Mouse (Mus musculus): ENCODE measurements around the gene Nav2. TPM values are rescaled to one million over a fixed set of nuclear protein-coding genes. Genes with fewer than 3 reads are reported as not detected.
A peak's percentile ranks its signal among the peaks of the same experiment; 100 is the strongest.

The Nav2 gene
- polyA plus RNA-seq, 1 experiment from 2014 or later = 25.8 TPM

DNA sequence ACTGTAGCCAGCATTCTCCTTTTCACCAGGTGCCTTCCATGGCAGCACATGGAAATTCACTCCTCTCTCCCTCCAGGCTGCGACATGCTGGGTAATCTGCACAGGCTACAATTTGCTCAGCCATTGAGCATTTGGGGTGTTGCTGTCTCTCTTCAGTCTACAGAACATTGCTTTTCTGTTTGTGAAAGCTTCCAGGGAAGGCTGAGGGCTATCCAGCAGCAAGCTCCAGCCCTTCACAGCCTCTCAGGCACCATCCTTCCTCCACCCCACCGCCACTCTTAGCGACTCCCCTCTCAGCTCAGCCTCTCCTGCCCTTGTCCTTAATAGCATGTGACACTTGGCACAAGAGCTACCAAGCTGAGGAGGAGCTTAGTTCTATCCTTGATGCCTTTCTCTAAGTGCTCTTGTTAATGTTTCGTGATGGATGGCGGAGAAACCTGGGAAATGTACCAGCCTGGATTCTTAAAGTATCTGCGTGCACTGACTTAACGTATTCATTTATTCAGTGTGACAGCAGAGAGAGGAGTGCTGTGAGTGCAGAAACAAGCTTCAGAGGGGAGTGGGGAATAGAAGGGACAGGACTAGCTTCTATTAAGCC, 282.7 kb downstream of the Nav2 start:
- Histone ChIP-seq H3K36me3 (no peaks in the 10 kb centered on the region), H3K4me2 (replicated peaks) (no peak overlapping the region), H3K4me3 (no peak overlapping the region), H3K27ac (peak overlapping the region; percentile 71), H3K9ac (no peak overlapping the region), H3K4me1 (peaks cover 44% of the 10 kb centered on the region), H3K27me3 (no peaks in the 10 kb centered on the region), H3K9me3 (replicated peaks) (no peaks in the 10 kb centered on the region)
- peak; percentile 61 for ATAC-seq (ENCODE audit: low FRiP score)
- WGBS = 50% methylated on average over 7 of the region's 7 CpGs

DNA sequence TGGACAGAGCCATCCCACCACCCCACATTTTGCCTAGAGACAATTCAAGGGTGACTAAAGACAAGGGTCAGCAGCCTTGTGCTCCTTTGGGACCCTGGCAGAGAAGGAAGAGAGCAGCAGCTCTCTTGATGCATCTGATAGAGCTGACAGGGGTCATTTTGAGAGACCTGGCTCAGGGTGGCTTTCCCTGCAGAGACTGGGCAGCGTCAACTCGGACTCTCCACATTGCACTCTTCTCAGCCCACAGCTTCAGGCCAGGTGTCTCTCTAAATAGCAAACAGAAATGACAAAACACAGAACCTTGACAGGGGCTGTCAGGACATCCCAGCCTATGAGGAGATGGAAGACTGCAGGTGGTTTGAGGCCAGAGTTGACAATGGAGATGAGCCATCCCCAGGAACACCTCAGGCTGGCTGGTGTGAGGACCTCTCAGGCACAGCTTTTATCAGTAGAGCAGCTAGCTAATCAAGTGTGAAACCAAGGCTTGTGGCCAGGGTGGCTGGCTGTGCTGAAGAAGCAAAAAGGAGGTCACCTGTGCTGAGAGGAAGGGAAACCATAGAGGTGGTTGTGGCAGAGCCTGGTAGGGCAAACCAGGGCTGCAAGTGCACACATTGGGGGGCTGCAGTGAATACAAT, 283.7 kb downstream of the Nav2 start:
- H3K9ac ChIP-seq = no peak overlapping the region
- H3K27ac ChIP-seq = no peak overlapping the region
- no peaks in the 10 kb centered on the region for H3K27me3 ChIP-seq
- H3K9me3 ChIP-seq (replicated peaks) = no peaks in the 10 kb centered on the region
- 90% methylated on average over 2 of the region's 2 CpGs for WGBS
- no peak for ATAC-seq (ENCODE audit: low FRiP score)
- H3K4me2 ChIP-seq (replicated peaks) = no peak overlapping the region
- peaks cover 36% of the 10 kb centered on the region for H3K4me1 ChIP-seq
- no peaks in the 10 kb centered on the region for H3K36me3 ChIP-seq
- no peak overlapping the region for H3K4me3 ChIP-seq

DNA sequence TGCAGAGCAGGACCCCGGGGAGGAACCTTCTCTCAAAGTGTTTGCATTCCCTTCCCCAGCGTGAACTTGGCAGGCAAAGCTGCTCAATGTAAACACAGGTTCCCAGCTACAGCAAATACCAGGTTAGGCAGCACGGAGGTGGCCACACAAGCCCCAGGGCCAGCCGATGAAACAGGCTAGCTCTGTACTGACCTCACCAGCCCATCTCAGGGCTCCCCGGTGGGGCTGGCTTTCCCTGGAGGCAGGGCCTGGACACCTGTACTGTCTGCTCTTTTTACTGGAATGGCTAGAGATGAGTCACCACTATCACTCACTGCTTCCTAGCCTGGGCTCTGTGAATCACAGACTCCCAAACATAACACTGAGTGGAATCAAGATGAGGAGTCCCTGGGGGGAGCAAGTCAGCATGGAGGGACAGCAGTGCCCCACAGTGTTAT, 287.2 kb downstream of the Nav2 start:
- no peaks in the 10 kb centered on the region for H3K27me3 ChIP-seq
- WGBS = 69% methylated on average over 5 of the region's 5 CpGs
- no peak for ATAC-seq (ENCODE audit: low FRiP score)
- H3K4me1 ChIP-seq = peaks cover 19% of the 10 kb centered on the region
- no peak overlapping the region for H3K4me3 ChIP-seq
- H3K9me3 ChIP-seq (replicated peaks) = no peaks in the 10 kb centered on the region
- H3K9ac ChIP-seq = no peak overlapping the region
- H3K36me3 ChIP-seq = no peaks in the 10 kb centered on the region
- H3K4me2 ChIP-seq (replicated peaks) = no peak overlapping the region
- no peak overlapping the region for H3K27ac ChIP-seq

DNA sequence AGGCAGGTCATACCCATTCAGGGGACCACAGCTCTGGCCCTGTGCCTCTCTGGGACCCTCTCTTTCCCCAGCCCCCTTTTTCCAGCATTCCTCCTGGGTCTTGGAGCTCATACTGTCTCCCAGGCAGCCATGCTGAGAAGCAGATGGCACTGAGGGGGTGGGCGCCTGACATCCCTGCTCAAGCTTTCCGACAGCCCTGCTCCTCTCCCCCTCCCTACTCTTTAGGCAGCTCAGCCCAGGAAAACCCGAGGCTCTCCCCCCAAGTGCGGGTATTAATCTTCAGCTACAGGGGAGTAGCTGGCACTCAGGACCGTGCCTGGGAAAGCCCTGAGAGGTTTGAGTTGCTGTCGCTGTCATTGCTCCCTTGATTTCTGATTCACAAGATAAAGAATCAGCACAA, 290.9 kb downstream of the Nav2 start:
- peak; percentile 62 for ATAC-seq (ENCODE audit: low FRiP score)
- no peaks in the 10 kb centered on the region for H3K36me3 ChIP-seq
- H3K9ac ChIP-seq = no peak overlapping the region
- H3K4me3 ChIP-seq = no peak overlapping the region
- H3K4me1 ChIP-seq = peaks cover 11% of the 10 kb centered on the region
- no peaks in the 10 kb centered on the region for H3K27me3 ChIP-seq
- WGBS = 37% methylated on average over 6 of the region's 6 CpGs
- H3K9me3 ChIP-seq (replicated peaks) = no peaks in the 10 kb centered on the region
- no peak overlapping the region for H3K27ac ChIP-seq
- no peak overlapping the region for H3K4me2 ChIP-seq (replicated peaks)

DNA sequence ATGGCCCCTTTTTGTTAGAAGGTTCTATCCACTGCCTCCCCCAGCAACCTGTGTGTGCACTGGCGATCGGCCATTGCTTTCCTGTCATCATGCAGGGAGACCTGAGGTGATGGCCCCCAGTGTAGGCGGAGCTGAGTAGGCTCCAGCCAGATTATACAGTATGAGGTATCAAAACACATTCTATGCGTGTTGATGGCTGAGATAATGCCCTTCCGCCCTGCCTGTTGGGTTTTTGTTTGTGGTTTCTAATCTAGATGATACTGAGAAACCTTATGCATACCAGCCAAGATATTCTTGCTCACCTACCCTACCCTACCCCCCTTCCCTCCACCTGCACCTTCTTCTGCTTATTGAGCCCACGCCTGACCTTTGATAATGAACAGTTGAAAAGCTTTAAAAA, 291.8 kb downstream of the Nav2 start:
- 94% methylated on average over 6 of the region's 6 CpGs for WGBS

DNA sequence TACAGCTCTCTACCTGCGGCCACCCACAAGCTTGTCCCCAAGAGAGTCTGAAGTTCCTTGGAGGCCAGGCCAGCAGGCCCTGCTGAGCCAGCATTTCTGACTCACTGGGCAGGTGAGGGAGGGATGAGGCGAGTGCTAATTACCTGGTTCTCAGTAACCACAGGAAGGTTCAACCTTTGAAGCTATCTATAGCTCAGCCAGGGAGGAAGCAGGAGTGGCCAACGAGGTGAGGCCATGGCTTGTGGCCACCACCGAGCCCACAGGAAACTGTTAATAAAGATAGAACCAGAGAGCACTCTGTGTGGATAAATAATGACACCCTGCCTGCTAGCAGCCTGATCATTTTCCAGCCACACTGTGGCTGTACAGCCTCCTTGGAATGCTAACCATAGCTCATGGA, 294.5 kb downstream of the Nav2 start:
- no peak for ATAC-seq (ENCODE audit: low FRiP score)
- 73% methylated on average over 4 of the region's 4 CpGs for WGBS
- Histone ChIP-seq H3K27ac (no peak overlapping the region), H3K36me3 (no peaks in the 10 kb centered on the region), H3K27me3 (no peaks in the 10 kb centered on the region), H3K9ac (no peak overlapping the region), H3K4me3 (no peak overlapping the region), H3K9me3 (replicated peaks) (no peaks in the 10 kb centered on the region), H3K4me1 (peaks cover 11% of the 10 kb centered on the region), H3K4me2 (replicated peaks) (no peak overlapping the region)

More for the DNA sequence above, 291.8 kb downstream of the Nav2 start:
- no peaks in the 10 kb centered on the region for H3K9me3 ChIP-seq (replicated peaks)
- H3K27me3 ChIP-seq = no peaks in the 10 kb centered on the region
- H3K4me2 ChIP-seq (replicated peaks) = no peak overlapping the region
- peaks cover 11% of the 10 kb centered on the region for H3K4me1 ChIP-seq
- ATAC-seq (ENCODE audit: low FRiP score) = no peak
- H3K9ac ChIP-seq = no peak overlapping the region
- no peak overlapping the region for H3K27ac ChIP-seq
- H3K36me3 ChIP-seq = no peaks in the 10 kb centered on the region
- H3K4me3 ChIP-seq = no peak overlapping the region

DNA sequence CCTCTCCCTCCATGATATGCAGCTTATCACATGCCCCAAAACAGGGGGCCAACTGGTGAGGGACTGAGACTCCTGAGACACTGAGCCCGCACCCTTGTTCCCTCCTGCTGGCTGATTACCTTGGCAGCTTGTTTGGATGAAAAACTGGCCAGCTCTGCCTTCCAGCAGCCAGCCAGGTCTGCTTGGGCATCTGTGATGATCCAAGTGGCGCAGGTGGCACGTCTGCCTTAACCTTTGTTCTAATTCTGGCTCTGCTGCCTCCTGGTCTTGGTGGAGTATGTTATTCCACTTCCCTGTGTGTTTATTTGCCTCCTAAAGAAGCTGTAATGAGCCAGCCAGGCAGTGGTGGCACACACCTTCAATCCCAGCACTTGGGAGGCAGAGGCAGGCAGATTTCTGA, 296.3 kb downstream of the Nav2 start:
- WGBS = 85% methylated on average over 3 of the region's 3 CpGs
- no peak for ATAC-seq (ENCODE audit: low FRiP score)
- H3K9ac ChIP-seq = no peak overlapping the region
- no peak overlapping the region for H3K4me3 ChIP-seq
- no peaks in the 10 kb centered on the region for H3K27me3 ChIP-seq
- no peaks in the 10 kb centered on the region for H3K9me3 ChIP-seq (replicated peaks)
- H3K27ac ChIP-seq = no peak overlapping the region
- peaks cover 17% of the 10 kb centered on the region for H3K4me1 ChIP-seq
- no peaks in the 10 kb centered on the region for H3K36me3 ChIP-seq
- H3K4me2 ChIP-seq (replicated peaks) = no peak overlapping the region

DNA sequence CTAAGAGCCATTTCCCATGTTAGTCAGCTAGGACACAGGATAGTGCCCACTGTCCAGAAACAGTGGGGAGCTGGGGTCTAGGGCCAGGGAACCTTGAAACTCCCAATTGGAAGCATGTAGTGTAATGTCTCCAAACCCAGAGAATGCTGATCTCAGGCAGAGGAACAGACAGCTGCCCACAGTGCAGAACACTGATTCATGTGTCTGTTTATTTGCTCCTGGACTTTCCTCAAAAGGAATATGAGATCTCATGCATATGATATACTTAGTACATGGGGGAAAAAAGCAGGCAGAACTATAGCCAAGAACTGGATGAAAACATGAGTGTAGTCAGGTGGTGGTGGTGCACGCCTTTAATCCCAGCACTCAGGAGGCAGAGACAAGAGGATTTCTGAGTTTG, 297.0 kb downstream of the Nav2 start:
- no peak overlapping the region for H3K27ac ChIP-seq
- H3K4me2 ChIP-seq (replicated peaks) = no peak overlapping the region
- WGBS = 80% methylated on average over 1 of the region's 1 CpGs
- no peaks in the 10 kb centered on the region for H3K27me3 ChIP-seq
- H3K9me3 ChIP-seq (replicated peaks) = no peaks in the 10 kb centered on the region
- no peak for ATAC-seq (ENCODE audit: low FRiP score)
- H3K4me3 ChIP-seq = no peak overlapping the region
- H3K9ac ChIP-seq = no peak overlapping the region
- no peaks in the 10 kb centered on the region for H3K36me3 ChIP-seq
- peaks cover 19% of the 10 kb centered on the region for H3K4me1 ChIP-seq

DNA sequence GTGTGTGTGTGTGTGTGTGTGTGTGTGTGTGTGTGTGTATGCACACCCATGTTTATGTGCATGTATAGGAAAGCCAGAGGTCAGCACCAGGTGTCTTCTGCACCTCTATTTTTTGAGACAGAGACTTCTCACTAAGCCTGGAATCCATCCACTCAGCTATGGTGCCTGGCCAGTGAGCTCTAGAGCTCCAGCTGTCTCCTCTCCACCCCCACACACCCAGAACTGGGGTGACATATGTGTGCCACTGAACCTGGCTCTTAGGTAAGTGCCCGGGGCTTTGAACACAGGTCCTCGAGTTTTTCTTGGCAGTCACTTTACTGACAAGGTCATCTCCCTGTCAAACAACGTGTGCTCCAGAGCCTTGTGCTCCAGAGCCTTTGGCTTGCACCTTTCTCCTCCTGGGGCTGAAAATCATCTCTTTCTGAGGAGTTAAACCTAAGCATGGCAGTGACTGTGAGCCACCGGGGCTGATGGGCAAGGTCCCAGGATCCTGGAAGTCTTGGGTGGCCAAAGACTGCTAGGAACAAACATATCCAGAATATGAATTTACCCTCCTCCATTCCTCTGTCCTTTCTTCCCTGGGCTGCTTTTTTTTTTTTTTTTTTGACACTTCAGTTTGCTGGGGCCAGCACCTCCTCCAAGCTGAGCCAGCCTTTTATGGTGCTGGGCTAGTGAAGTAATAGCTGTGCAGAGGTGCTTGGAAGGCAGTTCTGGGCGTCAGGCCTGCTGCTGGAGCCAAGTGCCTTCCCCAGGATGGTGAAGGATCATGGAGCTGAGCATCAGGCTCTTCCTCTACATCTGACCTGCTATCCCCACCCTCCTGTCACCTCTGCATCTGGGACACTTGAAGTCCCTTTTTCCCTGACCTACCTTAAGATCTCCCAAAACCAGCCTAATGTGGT, 298.5 kb downstream of the Nav2 start:
- Histone ChIP-seq H3K27ac (no peak overlapping the region), H3K36me3 (no peaks in the 10 kb centered on the region), H3K9ac (no peak overlapping the region), H3K9me3 (replicated peaks) (no peaks in the 10 kb centered on the region), H3K27me3 (no peaks in the 10 kb centered on the region), H3K4me3 (no peak overlapping the region), H3K4me1 (peaks cover 19% of the 10 kb centered on the region), H3K4me2 (replicated peaks) (no peak overlapping the region)
- no peak for ATAC-seq (ENCODE audit: low FRiP score)
- 80% methylated on average over 5 of the region's 5 CpGs for WGBS

DNA sequence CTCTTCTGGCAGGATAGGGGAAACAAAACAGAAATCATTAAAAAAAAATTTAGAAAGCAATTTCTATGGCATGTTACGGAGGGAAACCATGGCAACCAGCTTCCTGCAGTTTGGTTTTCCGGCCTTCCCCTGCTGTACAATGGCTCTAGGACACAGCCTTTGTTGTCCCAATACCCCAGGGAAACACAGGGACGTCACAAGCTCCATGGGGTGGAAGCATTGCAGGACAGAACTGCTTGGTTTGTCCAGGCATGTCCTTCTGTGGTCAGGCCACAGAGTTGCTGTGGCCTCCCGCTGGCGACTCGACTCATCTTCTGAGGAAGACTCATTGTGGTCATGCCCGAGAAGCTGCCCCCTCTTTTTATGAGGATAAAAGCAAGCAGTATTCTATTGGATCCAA, 301.0 kb downstream of the Nav2 start:
- 36% methylated on average over 7 of the region's 7 CpGs for WGBS
- Histone ChIP-seq H3K9ac (no peak overlapping the region), H3K4me2 (replicated peaks) (no peak overlapping the region), H3K9me3 (replicated peaks) (no peaks in the 10 kb centered on the region), H3K27me3 (no peaks in the 10 kb centered on the region), H3K27ac (no peak overlapping the region), H3K4me1 (peaks cover 14% of the 10 kb centered on the region), H3K4me3 (no peak overlapping the region), H3K36me3 (no peaks in the 10 kb centered on the region)
- 0 out of 2 replicates have a peak, but pooled peaks have one; percentile 27 for ATAC-seq (ENCODE audit: low FRiP score)

DNA sequence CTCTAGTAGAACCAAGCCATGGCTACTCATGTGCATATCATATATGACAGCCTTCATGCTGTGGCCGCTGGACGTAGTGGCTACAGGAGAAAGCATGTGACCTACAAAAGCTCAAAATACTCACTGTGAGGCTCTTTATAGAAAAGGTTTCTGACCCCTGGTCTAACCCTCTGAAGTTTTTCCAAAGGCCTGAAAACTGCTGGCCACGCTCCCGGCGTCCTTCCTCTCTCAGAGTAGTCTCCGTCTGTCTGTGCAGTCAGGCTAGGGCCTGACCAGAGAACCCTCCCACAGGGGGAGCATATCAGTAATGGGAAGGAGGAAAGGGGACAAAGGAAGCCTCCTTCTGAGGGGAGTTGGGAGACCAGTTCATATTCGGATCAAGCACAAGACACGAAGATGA, 302.2 kb downstream of the Nav2 start:
- H3K4me3 ChIP-seq = no peak overlapping the region
- peaks cover 14% of the 10 kb centered on the region for H3K4me1 ChIP-seq
- no peak overlapping the region for H3K4me2 ChIP-seq (replicated peaks)
- ATAC-seq (ENCODE audit: low FRiP score) = no peak
- H3K27me3 ChIP-seq = no peaks in the 10 kb centered on the region
- 89% methylated on average over 8 of the region's 8 CpGs for WGBS
- H3K9ac ChIP-seq = no peak overlapping the region
- H3K9me3 ChIP-seq (replicated peaks) = no peaks in the 10 kb centered on the region
- H3K27ac ChIP-seq = no peak overlapping the region
- H3K36me3 ChIP-seq = no peaks in the 10 kb centered on the region

DNA sequence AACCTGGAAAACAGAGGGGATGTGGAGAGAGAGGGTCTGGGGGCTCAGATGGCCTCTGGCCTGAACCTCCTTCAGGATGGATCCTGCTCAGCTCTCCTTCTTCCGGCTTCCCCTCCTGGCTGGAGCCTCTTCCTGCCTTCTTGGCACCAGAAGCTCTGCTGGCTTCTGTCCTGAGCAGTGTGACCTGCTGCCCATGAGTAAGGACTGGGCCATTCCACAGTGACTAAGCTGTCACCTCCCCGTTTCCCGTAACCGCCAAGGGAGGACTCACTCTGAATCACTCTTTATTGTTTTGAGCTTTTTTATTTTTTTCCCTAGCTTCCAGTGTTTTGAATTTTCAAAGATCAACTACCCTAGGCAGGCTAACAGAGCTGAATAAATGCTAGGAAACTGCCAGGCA, 304.5 kb downstream of the Nav2 start:
- no peaks in the 10 kb centered on the region for H3K36me3 ChIP-seq
- ATAC-seq (ENCODE audit: low FRiP score) = no peak
- H3K9me3 ChIP-seq (replicated peaks) = no peaks in the 10 kb centered on the region
- no peak overlapping the region for H3K27ac ChIP-seq
- no peaks in the 10 kb centered on the region for H3K27me3 ChIP-seq
- no peak overlapping the region for H3K4me2 ChIP-seq (replicated peaks)
- WGBS = 87% methylated on average over 4 of the region's 4 CpGs
- H3K4me1 ChIP-seq = peaks cover 17% of the 10 kb centered on the region
- no peak overlapping the region for H3K9ac ChIP-seq
- no peak overlapping the region for H3K4me3 ChIP-seq

Data from hindbrain, embryonic 12.5 days (tissue).